Mouse (Mus musculus): ENCODE measurements around the gene Kbtbd6.
"Not testable (repeated sequence)": the region's sequence is repeated elsewhere in the genome, so short reads cannot be mapped to it uniquely, and the experiment has no call there.

Gene Kbtbd6

GRCm38 (mm10) chr14:79451681-79452590 lies at the start of gene Kbtbd6:
Gene Kbtbd6 (plus strand): TSS chr14:79451835.
- DNase-seq = peak; percentile 91

DNA sequence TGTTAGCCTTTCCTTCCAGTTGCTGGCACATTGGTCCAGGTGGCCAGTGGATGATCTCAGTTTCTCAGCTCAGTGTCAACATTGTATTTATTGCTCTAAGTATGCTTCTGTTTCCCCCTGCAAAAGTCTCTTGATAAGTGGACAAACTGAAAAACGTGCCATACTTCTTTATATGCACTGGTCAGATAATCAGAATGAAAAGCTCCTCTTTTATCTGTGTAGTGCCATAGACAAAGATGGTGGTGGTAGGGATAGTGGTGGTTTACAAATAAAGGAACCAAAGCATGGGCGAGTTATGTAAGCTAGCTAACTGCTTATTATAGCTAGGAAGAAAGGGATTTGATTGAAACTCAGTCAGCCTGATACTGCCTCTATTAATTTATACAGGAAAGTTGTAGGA lies 44.0 kb upstream of the Kbtbd6 start:
- no peak for DNase-seq

GRCm38 (mm10) chr14:79409278-79409830 lies 42.3 kb upstream of the Kbtbd6 start:
- no peak for DNase-seq

GRCm38 (mm10) chr14:79410662-79411061 lies 41.0 kb upstream of the Kbtbd6 start:
- DNase-seq = no peak

DNA sequence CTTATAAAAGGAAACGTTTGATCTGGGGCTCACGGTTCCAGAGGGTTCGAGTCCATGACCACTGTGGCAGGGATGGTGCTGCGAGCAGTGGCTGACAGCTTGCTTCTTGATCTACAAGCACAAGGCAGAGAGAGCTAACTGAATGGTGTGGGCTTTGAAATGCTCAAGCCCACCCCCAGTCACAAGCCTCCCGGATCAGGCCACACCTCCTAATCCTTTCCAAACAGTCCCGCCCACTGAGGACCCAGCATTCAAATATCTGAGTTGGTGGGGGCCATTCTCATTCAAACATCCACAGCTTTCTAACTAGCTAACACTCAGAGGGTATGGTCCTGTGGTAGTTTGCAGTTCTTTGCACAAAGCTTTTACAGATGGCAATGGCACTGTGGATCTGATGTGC lies 38.5 kb upstream of the Kbtbd6 start:
- no peak for DNase-seq

DNA sequence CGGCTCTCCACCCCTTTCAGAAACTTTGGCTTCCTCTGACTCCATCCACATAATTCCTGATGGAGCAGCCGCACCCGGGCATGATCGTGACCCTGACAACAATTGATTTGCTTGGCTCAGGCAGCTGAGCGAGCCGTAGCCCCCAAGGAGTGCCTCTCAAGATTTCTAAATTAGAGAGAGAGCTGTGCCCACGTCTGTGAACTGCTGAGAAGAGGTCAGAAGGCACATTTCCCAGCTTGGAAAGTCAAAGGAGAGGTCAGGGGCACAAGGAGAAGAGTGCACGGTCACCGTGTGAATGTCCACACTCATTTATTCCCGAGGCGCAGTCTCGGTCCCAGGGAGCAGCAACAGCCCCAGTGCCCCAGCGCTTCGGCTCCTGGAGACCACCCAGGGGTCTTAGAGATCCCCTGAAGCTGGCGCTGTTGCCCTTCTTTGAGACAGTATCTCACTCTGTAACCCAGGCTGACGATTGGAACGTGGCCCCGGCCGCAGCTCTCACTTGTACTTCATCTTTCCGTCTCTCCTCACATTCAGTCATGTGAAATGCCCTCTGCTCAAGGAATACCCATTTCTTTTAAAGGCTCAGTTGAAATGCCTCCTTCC lies 31.5 kb upstream of the Kbtbd6 start:
- DNase-seq = no peak

- DNase-seq = peak; percentile 95
These were observed 25.5 kb upstream of the Kbtbd6 start, which contains the start of gene Kbtbd7 for GRCm38 (mm10) chr14:79425979-79426729. Gene Kbtbd7 (plus strand): TSS chr14:79426511.

GRCm38 (mm10) chr14:79426730-79427365 lies 24.8 kb upstream of the Kbtbd6 start:
- not testable (repeated sequence) for DNase-seq

DNA sequence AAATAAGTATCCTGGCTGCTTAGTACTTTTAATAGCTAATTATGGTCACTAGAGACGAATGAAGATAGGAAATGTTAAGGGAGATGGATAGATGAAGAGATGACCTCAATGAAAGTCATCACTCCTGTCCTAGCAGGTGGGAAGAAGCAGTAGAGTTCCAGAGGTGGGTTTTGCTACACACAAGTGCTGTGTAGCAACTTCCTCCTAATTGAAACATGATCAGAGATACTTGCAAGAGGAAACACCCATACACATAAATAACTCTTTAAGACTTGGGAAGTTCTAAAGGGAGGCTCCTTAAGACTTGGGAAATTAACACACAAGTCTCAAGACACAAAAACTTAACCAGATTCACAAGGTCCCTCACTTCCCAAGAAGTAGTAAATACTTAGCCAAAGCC lies 17.6 kb upstream of the Kbtbd6 start:
- no peak for DNase-seq

- no peak for DNase-seq
These were observed 11.0 kb upstream of the Kbtbd6 start for GRCm38 (mm10) chr14:79440655-79441054.

DNA sequence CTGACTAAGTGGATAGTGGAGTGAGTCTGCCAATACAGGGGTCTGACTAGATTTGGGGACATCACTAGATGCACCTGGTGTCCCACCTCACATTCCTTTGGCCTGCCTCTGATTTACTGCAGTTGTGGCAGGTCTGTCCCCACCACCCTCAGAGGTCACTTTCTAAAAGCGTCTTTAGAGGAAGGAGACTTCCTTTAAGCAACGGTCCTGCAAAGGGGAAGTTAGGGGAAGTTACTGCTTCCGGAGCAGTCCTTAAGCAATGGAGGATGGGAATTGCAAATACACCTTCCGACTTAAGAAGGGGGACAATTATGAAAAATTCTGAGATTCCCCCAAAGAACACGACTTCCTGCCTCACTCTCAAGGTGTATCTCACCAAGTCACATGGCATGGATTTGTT lies 10.2 kb upstream of the Kbtbd6 start:
- DNase-seq = no peak

DNA sequence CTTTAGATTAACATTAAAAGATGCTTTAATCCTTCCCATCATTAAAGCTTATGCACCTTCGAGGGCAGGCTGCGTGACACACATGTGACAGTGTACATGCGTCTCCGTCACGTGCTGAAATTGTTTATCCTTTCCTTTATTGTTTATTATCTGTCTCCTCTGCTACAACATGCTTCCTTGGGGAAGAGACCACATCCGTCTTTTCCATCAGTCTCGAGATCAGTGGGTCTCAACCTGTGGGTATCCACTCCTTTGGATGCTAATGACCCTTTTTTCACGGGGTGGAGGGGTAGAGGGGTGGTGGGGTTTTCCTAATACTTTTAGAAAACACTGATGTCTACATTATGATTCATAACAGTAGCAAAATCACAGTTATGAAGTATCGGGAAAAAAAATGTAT lies 7.0 kb upstream of the Kbtbd6 start:
- no peak for DNase-seq

- no peak for DNase-seq
These were observed 6.5 kb upstream of the Kbtbd6 start for GRCm38 (mm10) chr14:79445055-79445620.

DNA sequence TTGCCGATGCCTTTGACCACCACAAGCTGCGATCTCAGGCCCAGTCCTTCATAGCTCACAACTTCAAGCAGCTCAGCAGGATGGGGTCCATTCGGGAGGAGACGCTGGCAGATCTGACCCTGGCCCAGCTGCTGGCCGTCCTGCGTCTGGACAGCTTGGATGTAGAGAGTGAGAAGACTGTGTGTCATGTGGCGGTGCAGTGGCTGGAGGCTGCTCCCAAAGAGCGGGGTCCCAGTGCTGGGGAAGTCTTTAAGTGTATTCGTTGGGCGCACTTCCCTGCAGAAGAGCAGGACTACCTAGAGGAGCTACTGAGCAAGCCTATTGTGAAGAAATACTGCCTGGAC lies 928 bp downstream of the Kbtbd6 start:
- DNase-seq = not testable (repeated sequence)

GRCm38 (mm10) chr14:79460401-79460800 lies 8.8 kb downstream of the Kbtbd6 start:
- no peak for DNase-seq

GRCm38 (mm10) chr14:79460988-79461387 lies 9.4 kb downstream of the Kbtbd6 start:
- DNase-seq = no peak

DNA sequence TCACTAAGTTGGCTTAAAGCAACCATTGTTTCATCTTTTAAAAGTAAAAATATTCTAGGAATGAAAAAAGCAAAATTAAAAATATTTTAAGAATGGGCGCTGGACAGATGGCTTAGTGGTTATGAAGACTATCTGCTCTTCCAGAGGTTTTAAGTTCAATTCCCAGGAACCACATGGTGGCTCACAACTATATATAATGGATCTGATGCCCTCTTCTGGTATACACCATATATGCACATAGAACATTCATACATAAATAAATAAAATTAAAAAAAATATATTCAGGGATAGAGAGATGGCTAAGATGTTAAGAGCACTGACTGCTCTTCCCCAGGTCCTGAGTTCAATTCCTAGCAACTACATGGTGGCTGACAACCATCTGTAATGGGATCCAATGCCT lies 14.0 kb downstream of the Kbtbd6 start:
- no peak for DNase-seq

DNA sequence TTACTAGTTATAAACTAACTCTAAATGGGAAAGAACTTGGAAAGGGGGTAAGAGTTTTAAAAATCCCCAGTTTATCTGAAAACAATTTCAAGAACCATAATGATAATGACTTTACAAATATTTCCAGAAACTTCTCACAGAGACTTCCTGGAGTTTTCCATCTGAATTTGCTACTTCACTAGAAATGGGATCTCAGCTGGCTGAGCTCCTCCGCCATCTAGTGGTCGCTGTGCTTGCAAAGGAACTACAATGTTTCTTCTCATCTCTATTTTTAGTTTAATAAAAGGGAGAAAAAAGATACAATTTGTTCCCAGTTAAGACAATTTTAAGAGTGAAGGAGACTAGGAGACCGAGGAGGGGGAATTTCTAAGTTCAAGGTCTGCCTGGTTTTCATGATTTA lies 16.0 kb downstream of the Kbtbd6 start:
- peak; percentile 68 for DNase-seq

DNA sequence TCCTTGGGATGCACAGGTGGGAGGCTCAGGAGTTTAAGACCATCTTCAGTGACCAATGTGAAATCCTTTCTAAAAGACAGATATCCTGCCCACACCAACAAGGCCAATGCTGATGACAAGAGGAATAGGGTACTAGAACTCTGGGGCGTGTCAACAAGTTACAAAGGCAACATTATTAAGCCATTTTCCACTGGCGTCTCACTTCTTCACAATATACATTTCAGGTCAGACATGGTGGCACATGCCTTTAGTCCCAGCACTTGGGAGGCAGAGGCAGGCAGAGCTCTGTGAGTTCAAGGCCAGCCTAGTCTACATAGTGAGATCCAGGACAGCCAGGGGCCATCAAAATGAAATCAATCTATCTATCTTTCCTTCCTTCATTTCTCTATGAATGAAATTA lies 21.7 kb downstream of the Kbtbd6 start:
- DNase-seq = no peak

DNA sequence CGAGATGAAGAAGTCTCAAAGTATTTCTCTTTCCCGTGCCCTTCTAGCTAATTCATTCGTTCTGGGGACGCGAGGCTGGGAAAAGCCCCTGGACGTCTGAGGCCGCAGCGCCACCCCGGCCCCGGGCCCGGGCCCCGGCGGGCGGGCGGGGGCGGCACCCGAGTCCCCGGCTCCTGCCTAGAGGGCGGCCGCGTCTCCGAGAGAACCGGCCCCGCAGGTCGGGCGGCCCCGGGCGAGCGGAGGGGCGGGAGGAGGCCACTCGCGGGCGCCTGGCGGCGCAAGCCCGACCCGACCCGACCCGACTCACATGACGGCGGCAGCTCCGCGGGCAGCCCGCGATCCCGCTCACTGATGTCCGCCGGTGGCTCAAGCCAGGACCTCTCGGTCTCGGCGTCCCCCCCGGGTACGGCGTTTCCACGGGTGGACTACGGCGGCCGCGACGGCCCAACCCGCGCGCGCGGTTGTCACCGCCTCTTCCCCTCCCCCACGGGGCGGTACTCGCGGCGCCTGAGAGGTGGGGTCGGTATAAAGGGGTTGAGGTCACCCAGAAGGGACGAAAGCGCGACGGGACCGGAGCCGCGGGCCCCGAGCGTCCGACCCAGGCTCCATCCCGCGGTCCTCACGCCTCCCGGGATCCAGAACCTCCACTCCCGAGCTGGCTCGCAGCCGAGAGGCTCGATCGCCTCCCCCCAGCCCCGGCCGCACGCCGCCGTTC lies 29.1 kb downstream of the Kbtbd6 start, which contains the start of gene Elf1:
TSS of gene Elf1 (plus strand) at position 571 of the 715 bp plus-strand sequence.
- DNase-seq = peak; percentile 93

DNA sequence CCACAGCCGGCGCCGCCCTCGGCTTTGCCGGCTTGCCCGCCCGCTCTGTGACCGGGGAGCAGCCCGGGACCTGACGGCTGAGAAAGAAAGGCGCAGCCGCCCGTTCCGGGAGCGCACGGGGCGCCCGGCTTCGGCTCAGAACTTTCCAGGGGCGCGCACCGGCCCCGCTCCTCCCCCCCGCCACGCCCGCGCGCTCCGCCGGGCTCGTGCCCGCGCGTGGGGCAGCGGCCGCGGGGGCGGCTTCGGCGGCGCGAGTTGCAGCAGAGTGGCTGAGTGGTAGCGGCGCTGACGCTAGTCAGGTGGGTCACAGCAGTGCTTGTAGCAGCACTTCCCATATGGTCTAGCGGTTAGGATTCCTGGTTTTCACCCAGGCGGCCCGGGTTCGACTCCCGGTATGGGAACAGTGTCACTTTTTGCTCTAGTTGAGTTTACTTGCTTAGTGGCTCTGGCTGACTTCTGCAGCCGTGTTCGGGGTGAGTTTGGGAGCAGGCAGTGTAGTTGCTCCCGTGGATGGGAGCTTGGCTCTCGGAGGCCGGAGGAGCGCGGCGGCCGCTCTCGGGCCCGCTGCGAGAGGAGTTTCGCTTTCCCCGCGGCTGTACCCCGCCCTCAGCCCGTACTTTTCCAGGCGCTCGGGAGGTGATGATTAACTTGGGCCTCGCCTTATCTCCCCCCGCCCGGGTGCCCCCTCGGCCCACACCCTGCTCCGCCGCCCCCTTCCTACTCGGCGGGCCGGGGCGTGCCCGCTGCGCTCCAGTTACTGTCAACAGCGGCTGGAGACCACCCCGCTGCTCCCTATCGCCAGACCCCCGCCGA lies 29.9 kb downstream of the Kbtbd6 start, which contains the start of gene Wbp4:
TSS of gene Wbp4 (minus strand) at position 182 of the 813 bp plus-strand sequence.
- DNase-seq = peak; percentile 94
